Mouse (Mus musculus) brain, embryonic 14.5 days (tissue): Measurements from ENCODE around the gene Cdh18.

Source experiments
- CTCF ChIP-seq: fragments of 200-500 bp; IDR thresholded peaks from 2 replicates; pipeline ENCODE4 v1.5.1; 2012; ENCODE audit warnings: inconsistent platforms, mild to moderate bottlenecking, moderate library complexity, borderline replicate concordance; ENCODE audit not compliant: insufficient read depth, insufficient read length; ENCODE audit errors: extremely low read depth
- POLR2A ChIP-seq: fragments of 200-500 bp; IDR thresholded peaks from 2 replicates; pipeline ENCODE4 v1.6.1; 2012; ENCODE audit warnings: mild to moderate bottlenecking, inconsistent platforms, borderline replicate concordance; ENCODE audit not compliant: poor library complexity, insufficient read depth, insufficient read length, severe bottlenecking; ENCODE audit errors: extremely low read depth

- TF ChIP-seq CTCF (no peak), POLR2A (no peak)
Measured at GRCm38 (mm10) chr15:23278421-23278820, 729.6 kb downstream of the Cdh18 start.
